Mouse (Mus musculus) liver, embryonic 16.5 days (tissue): ENCODE data around the gene Gpr180. TPM values are rescaled to one million over a fixed set of nuclear protein-coding genes. Genes with fewer than 3 reads are reported as not detected.

Source experiments
- ATAC-seq: fragments of 200-750 bp; cut with Nextera tagmentation; 2 replicates; pipeline ENCODE4 v1.8.0; 2017; ENCODE audit warnings: low read depth, mild to moderate bottlenecking, moderate number of reproducible peaks, moderate library complexity
- H3K27ac ChIP-seq: fragments of 300-500 bp; sonication (generic); 2 replicates; pipeline ENCODE4 v1.5.1; 2014; ENCODE audit warnings: mild to moderate bottlenecking, low read length
- H3K27me3 ChIP-seq: fragments of 300-500 bp; sonication (generic); 2 replicates; pipeline ENCODE4 v1.6.1; 2014; ENCODE audit warnings: low read depth, low read length, mixed read lengths; ENCODE audit not compliant: control insufficient read depth, insufficient read depth
- H3K36me3 ChIP-seq: fragments of 300-500 bp; sonication (generic); 2 replicates; pipeline ENCODE4 v1.6.1; 2014; ENCODE audit warnings: mild to moderate bottlenecking; ENCODE audit not compliant: control insufficient read depth, insufficient read depth
- H3K4me1 ChIP-seq: fragments of 300-500 bp; sonication (generic); 2 replicates; pipeline ENCODE4 v1.6.1; 2014; ENCODE audit warnings: low read depth, low read length, mixed read lengths; ENCODE audit not compliant: control insufficient read depth
- H3K4me2 ChIP-seq: fragments of 300-500 bp; sonication (generic); 2 replicates; pipeline ENCODE4 v1.6.1; 2014; ENCODE audit warnings: low read depth, low read length, mixed read lengths
- H3K4me3 ChIP-seq: fragments of 300-500 bp; sonication (generic); 2 replicates; pipeline ENCODE4 v1.5.1; 2014; ENCODE audit warnings: low read depth, mild to moderate bottlenecking, low read length
- H3K9ac ChIP-seq: fragments of 300-500 bp; sonication (generic); 2 replicates; pipeline ENCODE4 v1.6.1; 2014; ENCODE audit warnings: low read depth, low read length
- H3K9me3 ChIP-seq: fragments of 300-500 bp; sonication (generic); replicated peaks from 2 replicates; pipeline ENCODE4 v1.6.1; 2016; ENCODE audit warnings: low read length; ENCODE audit not compliant: control insufficient read depth
- WGBS: fragments of 180-500 bp; shearing (Covaris S2); extraction: QIAGEN DNeasy Blood & Tissue Kit; methylation state at CpG from one replicate; pipeline ENCODE4 v1.1.7; 2014; ENCODE audit not compliant: insufficient replicate concordance; 5-methylcytosine and 5-hydroxymethylcytosine counted together
- polyA plus RNA-seq: library from polyadenylated mRNA; unstranded; fragments of >200 nt; fragmentation: Nextera tagmentation; extraction: Ambion mirVana; gene quantifications from 2 replicates; pipeline ENCODE4 v1.2.1, GENCODE M21; 2015

The Gpr180 gene
- polyA plus RNA-seq, 1 experiment from 2014 or later: 10.0 TPM

DNA sequence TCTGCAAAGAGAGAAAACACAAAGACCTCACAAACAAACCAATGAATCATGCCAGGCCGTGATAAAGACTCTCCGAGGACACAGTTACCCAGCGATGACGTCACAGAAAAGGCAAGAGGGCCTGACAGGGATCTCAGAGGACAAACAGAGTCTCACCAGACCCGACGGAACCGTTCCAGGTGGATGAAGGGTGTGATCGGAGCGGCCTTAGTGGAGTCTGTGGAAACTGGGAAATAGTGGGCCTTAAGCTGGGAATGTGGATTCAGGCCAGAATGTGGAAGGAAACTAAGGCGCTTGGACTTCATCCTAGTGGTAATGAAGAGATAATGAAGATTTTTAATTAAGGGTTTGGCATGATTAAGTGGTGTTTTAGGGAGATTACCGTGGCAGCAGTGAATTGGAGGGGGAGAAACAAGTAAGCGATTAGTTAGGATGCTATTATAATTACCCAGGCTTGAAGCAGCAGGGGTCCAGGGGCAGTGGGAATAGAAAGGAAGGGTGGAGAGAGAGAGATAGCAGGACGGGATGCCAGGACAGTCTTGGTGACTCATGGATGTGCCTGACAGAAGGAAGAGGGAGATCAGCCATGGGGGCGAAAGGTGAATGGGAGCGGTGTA, 75.3 kb downstream of the Gpr180 start:
- Histone ChIP-seq H3K9ac (no peak overlapping the region), H3K9me3 (no peaks in the 10 kb centered on the region), H3K27me3 (no peaks in the 10 kb centered on the region; the same call in 1 of the 2 replicates), H3K4me3 (no peak overlapping the region), H3K4me2 (no peak overlapping the region), H3K4me1 (no peaks in the 10 kb centered on the region), H3K27ac (no peak overlapping the region), H3K36me3 (no peaks in the 10 kb centered on the region)
- no peak for ATAC-seq
- WGBS: 67% methylated on average over 15 of the region's 15 CpGs

Other genes starting within 250 kb of the Gpr180 start
- gene Dct, start 84.9 kb upstream of the Gpr180 start, polyA plus RNA-seq: 0.28 and 0.33 TPM in 2 replicates
- gene Tgds, start 4.4 kb upstream of the Gpr180 start, polyA plus RNA-seq: 13.0 and 14.2 TPM in 2 replicates
- not detected in 2 replicates for gene Sox21, start 99.9 kb downstream of the Gpr180 start, polyA plus RNA-seq
- not detected in 2 replicates for gene Gm9376, start 129.8 kb downstream of the Gpr180 start, polyA plus RNA-seq